Mouse (Mus musculus): ENCODE data around the gene Ccne1.
A peak's percentile ranks its signal among the peaks of the same experiment; 100 is the strongest.
"Not testable (repeated sequence)": the region's sequence is repeated elsewhere in the genome, so short reads cannot be mapped to it uniquely, and the experiment has no call there.

The Ccne1 gene

DNA sequence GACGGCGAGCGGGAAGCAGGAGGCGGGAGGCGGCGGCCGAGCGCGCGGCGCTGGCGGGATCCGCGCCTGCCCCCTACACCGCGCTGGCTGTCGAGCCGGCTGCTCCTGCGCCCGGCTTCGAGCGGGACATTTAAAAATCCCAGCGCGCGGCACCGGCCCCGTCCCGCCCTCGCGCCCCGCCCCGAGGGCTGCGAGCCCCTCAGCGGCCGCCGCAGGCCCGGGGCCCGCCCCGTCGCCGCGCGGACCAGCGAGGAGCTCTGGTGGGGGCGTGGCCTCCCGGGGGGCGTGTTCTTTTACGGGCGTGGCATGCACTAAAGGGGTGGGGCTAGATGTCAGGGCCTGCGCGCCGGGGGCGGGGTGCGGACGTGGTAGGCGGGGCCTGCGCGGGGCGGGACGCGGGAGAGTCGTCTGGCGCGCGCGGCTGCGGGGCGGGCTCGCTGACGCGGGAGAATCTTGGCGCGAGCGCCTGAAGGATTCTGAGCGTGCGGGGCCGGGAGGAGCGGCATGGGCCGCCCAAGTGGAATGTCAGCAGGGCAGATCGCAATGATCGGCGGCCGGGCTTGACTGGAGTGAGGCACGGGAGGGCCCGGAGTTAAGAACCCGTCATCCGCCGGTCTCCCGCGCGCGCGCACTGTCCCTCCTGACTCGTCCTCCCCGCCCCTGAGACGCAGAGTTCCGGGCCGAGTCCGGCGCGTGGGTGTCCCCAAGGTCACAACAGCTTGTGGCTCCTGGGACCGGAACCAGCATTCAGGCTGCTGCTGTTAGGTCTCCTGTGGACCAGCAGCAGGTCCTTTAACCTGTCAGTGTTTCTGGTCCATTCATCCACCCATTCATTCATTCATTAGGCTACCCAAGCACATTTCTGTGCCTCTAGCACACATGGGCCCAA, at the start of gene Ccne1:
TSS of gene Ccne1 (minus strand) at position 164 of the 889 bp plus-strand sequence.
- DNase-seq = peak; percentile 100

DNA sequence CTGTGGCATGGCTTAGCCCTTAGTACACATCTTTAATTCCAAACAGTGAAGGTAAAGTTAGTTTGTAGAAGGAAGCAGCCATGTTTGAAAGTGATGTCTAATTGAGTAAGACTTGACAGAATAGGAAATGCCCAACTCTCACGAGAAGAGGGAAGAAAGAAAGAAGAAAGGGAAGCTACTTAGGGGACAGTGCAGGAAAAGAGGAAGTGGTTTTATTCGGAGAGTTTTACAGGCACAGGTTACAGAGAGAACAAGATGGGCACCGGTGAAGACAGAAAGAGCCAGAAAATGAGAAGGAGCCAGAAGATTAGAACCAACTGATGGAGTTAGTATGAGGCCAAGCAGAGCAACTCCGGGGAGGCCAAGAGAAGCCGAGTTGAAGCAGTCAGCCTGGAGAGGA, 48.5 kb upstream of the Ccne1 start:
- DNase-seq = peak in 1 of 2 experiments; percentile 16

DNA sequence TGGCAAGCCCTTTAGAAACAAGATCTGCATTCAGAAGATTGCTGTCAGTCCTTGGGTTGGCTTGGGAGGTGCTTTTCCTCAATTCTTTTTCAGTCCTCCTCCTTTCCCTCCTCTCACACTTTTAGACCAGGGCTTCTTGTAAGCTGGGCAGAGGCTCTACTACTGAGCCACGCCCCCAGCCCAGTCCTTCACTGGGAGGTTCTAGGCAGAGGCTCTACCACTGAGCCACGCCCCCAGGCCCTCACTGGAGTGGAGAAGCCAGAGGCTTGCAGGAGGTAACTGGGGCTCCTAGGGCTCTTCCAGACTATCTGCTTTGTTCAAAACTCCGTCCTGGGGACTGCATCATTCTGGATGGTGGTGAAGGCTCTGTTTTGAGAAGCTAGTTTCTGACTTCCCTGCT, 45.2 kb upstream of the Ccne1 start:
- no peak for DNase-seq

DNA sequence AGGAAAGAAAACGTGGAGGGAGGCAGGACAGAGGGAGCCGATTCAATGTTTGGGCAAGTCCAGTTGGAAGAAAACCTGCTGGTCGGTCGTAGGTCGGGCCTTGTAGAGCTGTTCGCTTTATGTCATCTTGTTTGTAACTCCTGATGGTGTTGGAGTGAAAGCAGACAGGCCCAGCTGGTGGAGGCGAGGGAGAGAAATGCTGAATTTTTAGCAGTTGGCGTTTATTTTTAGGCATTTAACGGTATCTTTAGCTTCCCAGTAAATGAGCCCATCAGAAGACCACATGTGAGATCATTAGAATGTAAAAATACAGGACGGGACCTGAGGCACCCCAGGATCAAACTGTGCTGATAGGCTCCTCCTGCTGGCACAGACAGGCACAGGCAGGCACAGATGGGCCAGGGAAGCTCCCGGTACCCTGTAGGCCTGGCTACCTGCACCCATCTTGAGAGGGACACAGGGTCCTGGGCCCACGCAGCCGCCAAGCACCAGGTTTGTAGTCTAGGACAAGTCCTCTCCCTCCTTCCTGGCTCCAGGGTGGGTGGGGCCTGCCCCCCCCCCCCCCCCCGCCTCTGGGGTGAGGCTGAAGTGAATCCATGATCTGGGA, 44.5 kb upstream of the Ccne1 start:
- DNase-seq = no peak

DNA sequence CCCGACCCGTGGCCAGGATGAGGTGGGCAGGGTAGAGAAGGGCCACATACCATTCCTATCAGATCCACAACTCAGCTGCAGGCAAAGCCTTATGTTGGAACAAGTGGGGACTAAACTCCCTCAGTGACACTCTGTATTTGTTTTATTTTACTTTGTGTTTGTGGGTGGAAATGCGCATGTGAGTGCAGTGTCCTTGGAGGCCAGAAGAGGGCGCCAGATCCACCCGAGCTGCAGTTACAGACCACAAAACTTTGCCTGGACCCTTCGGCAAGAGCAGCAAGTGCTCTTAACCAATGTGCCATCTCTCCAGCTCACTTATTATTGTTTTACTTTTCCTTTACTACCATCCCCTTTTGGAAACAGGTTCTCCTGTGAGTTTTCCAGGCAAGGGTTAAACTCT, 40.1 kb upstream of the Ccne1 start:
- DNase-seq = no peak

DNA sequence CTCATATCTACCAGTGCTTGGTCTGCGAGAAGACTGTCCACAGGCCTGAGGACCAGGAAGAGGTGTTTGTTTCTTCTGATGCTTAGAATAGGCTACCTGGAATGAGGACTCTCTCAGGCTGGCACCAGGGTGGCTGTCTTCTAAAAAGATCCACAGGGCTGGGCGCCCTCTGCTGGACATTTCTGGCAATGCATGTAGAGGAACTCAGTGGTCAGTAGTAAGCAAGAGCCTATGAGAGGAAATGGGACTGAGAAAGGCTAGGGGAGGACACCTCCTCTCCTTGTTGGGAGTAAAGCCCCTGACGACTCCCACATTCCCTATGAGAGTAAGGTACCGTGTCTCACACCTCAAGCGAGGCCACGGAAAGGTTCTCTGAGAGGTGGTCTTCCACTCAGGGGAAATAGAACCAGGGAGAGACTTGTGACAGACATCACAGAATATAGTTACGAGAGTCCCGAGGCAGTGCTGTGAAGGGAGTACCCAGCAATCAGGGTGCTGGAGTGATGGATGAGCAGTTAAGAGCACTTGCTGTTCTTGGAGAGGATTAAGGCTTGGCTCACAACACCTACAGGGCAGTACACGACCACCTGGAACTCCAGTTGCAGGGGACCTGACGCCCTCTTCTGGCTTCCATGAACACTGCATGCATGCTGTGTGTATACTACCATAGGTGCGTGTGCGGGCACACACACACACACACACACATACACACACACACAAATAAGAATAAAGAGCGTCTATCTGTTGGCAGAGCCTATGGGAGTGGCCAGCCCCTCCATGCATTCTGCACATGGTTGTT, 34.6 kb upstream of the Ccne1 start:
- DNase-seq = peak; percentile 89

DNA sequence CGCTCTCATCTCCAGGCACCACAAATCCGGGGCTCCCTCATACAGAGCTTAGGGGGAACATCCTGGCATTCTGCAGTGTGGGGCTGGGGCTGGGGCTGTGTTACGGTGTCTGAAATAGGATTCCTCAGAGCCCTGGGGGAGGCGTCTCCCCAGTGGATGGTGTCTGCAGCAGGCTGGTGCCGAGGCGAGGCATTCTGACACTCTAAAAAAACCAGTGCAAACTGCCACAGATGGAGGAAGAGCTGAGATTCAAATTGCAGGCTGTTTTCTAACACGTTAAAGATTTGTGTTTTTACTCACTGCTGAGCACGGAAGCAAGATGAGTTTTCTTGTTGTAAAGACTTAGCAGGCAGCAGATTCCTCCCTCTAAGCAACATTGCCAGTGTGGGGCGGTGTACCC, 33.0 kb upstream of the Ccne1 start:
- no peak for DNase-seq

DNA sequence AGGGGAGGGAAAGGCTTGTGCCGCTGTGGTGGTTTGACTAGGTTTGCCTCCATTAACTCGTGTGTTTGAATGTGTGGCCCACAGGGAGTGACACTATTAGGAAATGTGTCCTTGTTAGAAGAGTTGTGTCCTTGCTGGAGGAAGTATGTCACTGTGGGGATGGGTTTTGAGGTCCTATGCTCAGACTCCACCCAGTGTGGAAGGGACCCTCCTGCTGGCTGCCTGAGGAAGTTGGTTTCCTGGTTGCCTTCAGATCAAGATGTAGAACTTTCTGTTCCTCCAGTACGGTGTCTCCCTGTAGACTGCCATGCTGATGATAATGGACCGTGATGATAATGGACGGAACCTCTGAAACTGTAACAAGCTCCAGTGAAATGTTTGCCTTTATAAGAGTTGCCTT, 27.1 kb upstream of the Ccne1 start:
- no peak for DNase-seq

DNA sequence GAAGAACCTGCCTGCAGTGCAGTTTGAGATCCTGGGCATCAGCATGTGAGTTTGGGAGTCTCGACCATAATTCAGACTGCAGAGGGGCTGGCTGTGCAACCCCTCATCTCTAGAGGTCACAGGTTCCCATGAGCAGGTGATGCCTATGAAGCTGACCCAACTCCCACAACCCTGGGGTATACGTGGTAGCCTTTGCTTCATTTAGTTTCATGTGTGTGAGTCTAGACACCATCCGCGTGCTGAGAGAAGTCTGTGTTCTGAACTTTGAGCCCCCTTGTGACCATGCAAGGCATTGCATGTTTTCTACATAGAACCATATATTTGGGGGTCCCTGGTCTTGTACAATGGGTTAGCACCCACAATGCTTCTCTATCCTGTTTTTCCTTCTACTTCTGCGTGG, 23.9 kb upstream of the Ccne1 start:
- DNase-seq = peak; percentile 64 to 69

DNA sequence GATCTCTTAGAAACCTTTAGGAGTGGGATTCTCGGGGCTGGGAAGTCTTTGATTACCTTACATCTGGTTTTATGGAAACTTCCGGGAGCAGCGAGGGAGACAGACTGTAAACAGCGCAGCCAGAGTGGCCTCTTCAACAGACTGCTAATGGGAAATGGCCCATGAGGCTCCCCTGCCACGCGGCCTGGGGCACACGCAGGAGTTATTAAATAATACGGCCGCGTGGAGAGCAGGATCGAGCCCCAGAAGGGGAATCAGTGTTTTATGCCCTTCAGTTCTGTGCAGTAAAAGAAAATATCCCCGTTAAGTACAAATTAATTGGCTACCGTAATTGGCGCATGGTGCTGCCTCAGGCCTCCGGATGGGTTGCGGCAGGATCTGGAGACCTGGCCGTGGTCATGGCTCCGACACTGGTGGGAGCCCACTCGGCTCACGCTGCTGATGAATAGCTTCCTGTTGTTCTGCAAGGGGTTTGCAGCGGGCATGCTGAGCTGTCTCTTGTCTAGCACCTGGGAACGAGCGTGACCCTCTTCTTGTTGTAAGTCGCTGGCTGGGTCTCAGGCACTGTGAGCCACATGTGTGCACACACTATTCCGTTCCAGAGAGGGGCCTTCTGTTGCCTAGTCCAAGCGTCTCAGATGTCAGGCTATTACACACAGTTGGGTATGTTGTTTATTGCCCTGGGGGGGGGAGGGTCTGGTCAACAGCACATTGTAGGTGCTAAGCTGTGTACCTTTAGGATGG, 22.8 kb upstream of the Ccne1 start:
- DNase-seq = no peak

DNA sequence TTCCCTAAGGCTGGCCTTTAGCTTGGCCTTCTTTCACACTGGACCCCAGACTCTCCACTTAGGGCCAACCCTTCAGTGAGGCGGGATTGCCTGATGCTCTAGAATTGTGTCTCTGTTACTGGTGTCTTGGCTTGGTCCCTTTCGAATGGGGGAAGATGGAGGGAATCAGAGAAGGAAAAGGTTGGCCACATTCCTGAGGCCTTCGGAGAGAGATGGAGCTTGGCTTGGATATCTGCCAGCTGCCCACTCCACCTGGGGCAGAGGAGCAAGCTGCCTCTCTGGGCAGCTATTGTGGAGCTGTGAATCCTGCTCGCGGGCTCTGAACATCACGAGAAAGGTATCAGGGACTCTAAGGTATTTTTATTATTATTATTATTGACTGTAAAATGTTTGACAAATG, 22.2 kb upstream of the Ccne1 start:
- DNase-seq = no peak

DNA sequence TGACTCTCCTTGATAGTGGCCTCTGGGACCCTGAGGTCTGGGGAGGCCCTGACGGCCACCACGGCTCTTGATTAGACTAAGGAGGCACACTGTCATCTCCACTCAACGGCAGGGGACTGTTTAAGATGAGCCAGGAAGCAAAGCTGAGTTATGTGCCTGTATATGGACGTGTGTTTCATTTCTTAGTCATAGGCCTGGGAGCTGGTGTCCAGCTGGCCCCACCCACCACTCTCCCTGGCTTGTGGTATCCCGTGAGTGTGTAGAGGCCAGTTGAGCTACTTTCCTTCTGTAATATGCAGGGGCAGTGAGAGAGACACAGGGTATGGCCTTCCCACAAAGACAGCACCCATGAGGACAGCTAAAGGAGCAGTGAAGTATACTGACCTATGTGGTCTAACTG, 20.9 kb upstream of the Ccne1 start:
- DNase-seq = not testable (repeated sequence)

DNA sequence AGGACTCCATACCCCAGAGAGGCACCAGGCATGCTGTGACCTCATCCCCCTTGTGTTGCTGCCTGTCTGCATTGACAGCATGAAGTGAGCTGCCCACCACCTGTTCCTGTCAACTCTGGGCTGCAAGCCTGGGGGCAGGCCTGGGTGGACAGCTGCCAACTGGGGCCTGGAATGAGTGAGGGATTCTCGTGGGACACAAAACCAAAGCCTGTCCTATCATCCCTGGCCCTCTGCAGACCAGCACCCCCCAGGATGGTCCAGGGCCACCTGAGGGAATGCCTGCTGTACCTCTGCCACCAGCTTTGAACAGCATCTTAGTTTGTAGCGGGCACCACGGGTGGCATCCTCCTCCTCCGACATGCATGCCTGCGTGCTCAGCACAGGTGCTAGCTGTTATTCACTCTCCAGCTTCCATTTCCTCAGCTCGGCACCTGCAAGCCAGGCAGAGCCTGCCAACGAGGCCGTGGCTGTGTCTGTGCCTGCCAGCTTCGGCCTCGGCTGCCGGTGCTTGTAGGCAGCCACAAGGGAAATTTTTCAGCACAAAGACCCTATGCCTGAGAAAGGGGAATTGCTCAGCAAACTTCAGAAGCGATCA, 18.3 kb upstream of the Ccne1 start:
- no peak for DNase-seq

DNA sequence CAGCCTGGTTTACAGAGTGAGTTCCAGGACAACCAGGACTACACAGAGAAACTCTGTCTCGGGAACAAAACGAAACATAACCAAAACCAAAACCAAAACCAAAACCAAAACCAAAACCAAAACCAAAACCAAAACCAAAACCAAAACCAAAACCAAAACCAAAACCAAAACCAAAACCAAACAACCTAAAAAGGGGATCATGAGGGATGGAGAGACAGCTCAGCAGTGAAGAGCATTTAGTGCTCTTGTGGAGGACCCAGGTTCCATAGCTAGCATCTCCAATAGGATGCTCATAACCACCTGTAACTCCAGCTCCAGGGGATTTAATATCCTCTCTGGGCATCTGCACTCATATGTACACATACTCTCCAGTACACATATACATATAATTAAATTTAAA, 16.8 kb upstream of the Ccne1 start:
- not testable (repeated sequence) for DNase-seq

DNA sequence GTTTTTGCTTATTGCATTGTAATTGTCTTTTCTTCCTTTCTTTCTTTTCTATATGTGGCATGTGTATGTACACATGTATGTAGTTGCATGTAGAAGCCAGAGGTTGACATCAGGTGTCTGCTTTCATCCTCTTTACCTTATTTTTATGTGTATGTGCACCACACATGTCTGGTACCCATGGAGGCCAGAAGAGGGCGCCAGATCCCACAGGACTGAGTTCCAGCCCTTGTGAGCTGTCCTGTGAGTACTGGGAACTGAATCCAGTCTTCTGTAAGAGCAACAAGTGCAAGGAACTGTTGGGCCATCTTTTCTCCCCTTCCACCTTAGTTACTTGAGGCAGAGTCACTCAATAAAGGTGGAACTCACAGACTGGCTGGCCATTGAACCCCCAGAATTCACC, 11.3 kb upstream of the Ccne1 start:
- no peak for DNase-seq

DNA sequence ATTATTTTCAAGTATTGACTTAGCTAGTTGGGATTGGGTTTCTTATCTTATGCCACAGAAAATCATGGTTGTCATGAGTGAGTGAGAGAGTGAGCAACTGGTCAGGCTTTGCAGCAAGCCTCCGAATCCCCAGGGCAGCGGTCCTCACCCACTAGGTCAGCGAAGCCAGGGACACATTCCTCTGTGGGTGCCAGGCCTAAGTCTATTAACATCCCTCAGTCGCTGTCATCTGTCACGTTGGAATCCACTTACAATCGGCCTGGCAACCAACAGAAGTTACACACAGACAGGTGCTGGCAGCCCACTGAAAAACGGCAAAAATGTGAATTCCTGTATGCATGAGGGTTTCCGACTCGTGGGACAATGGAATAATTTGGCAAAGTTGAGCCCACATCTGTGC, 5.1 kb upstream of the Ccne1 start:
- no peak for DNase-seq

DNA sequence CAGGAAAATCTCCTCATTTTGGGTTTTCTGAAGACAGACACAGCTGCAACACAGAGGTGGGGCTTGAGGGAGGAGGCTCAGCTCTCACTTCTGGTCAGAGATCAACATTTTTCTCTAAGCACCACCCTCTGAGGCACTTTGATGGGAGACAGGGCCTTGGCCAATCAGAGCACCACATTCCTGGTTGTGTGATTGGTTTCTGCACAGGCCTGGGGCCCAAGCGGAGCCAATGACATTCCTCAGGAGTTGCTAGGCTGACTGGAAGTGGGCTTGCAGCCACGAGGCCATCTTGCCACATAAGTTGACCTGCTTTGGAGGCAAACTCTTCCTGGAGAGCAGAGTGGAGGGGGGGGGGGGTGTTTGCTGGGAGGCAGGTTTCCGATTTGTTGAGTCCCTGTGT, 4.7 kb upstream of the Ccne1 start:
- DNase-seq = no peak

DNA sequence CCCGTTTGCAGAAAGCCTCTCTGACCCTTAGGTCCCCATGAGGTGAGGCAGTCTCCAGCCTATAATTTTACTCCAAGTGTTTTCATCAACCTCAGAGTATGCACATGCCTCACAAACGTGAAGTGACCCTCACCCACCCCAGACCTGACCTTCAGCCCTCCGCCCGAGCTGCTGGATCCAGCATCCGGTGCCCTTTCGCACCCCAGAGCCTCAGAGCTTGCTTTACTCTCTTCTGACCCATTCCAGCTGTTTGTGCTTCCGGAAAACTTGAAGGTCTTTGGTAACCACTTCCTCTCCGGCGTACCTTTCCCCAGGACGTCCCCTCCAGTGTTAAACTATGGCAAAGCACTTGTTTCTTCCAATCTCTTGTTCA, 912 bp upstream of the Ccne1 start:
- DNase-seq = peak in 1 of 2 experiments; percentile 21

DNA sequence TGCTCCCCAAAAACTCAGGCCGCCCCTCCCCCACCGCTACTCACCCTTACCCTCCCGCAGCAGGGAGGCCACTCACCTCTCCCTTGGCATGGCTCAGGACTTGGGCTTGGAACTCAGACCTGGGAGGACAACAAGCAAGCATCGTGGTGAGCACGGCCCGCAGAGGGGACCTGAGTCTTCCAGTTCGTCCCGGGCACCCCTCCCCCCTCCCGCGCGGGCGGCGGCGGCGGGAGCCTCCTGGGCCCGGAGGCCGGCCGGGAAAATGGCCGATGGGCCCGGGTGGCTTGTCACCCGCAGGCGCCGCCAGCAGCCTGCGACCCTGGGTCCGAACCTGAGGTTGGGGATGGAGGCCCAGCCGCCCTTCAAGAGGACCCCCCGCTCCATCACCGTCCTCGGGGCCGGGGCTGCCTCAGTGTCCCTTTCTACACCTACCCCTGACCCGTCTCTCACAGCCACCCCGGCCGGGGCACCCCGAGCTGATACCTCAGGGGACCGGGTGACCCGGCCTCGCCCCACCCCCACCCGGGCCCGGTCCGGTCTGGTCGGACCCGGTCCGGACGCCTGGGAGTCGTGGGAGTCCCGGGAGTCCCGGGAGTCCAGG, 523 bp downstream of the Ccne1 start:
- DNase-seq = peak; percentile 26 to 34

DNA sequence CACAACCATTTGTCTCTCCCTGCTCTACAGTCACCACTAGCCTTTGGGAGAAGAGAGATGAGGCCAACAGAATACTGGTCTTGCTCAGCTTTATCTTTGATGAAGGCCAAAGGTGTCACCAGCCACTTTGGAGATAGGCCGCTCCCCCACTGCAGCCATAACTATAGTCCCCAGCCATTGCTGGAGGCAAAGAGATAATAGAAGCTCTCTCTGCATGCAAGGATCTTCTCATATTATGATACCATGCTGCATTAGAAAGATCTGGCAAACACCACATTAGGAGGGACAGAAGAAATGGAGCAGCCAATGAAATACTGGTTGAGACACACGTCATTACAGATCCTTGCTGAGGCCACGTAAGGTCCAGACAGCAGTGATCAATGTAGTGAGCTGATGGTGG, 2.0 kb downstream of the Ccne1 start:
- DNase-seq = no peak

DNA sequence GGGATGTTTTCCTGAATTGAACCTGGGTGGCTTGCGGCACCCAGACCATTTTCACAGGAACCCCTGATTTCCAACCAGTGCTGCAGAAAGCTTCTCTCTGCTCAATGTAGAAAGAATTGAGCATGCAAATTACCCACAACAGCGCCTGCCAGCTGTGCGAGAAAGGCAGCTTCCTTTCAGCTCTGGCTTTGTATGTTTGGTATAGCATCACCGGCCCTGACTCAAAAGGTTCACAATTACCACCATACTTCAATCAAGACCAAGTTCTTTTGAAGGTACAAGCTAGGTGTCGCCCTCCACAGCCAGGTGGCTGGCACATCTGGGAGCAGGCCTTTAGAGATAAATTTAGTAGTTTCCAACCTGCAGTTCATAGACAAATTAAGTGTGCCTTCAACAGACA, 3.2 kb downstream of the Ccne1 start:
- DNase-seq = peak; percentile 14 to 24

DNA sequence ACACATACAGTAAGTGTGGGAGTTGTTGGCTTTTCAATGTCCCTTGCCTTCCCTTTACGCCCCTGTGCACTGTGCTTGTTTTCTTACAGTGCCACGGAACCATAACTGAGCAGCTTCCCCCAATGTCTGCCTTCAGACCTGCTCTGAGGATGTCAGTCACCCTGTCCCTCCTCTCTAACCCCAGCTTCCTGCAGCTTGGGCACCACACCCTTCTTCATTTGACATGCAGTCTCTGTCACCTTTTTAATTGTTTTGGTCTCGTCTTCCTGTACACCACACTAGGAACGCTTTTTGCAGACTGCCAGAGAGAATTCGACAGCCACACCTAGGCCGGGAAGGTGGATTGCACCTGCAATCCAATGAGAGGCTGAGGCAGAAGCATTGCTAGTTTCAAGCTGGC, 13.0 kb downstream of the Ccne1 start:
- peak; percentile 35 to 42 for DNase-seq
